Mouse (Mus musculus): Measurements from ENCODE around the gene Mras.

The Mras gene

GRCm38 (mm10) chr9:99411785-99412184, 25.4 kb downstream of the Mras start:
- DNase-seq (ENCODE audit: low spot score in 2 of 2), result no peak

DNA sequence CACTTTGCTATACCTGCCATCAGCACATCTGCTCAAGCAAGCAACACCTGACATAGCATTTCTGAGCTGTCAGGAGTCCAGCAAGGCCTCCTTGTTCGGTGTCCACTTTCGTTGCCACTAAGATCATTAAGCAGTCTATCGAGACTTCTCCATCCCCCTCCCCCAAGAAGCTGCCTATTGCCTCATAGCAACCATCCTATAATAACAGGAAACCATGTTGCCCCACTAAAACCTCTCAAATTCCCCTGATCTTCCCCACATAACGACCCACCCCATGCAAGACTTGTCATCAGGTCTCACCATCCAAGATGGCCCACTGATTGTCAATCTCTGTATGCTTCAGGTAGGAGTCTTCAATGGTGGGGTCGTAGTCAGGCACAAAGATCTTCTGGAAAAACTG, 26.1 kb downstream of the Mras start:
- DNase-seq (ENCODE audit: low spot score in 2 of 2), result no peak

DNA sequence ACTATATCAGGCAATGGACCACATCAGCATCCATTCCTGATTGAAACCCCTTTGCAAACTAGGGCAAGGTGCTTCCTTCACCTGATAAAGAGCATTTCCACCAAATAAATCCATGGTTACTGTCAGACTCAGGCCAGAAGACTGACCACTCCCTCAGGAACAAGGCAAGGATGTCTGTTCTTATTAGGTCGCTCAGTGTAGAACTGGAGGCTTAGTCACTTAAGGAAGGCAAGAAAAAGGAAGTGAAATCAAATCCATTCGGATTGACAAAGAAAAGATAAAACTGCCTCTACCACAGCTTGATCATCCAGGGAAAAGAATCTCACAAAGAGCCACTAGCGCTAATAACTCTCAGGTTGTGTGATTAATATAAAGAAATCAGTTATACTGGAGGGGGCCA, 27.9 kb downstream of the Mras start:
- no peak for DNase-seq (ENCODE audit: low spot score in 2 of 2)

GRCm38 (mm10) chr9:99401288-99401974, 35.8 kb downstream of the Mras start:
- no peak for DNase-seq (ENCODE audit: low spot score in 2 of 2)

DNA sequence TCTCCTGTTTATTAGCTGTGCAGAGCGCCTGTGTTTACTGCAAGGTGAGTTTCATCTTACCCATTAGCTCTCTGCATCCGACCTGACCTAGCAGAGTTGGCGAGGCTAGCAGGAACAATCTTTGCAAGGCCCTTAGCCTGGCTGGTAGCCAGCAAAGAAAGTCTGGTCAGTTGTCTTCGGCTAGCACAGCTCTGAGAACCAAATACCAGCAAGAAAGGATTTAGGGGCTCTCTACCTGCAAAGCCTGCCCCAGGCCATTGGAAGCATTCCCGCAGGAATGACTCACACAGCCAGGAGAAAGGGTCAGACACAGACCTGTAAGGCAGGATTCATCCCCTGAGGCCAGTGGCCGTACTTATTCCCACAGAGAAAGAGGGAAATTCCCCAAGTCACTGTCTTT, 36.4 kb downstream of the Mras start:
- DNase-seq (ENCODE audit: low spot score in 2 of 2), result no peak

GRCm38 (mm10) chr9:99397056-99397815, 39.9 kb downstream of the Mras start:
- DNase-seq (ENCODE audit: low spot score in 2 of 2), result no peak

GRCm38 (mm10) chr9:99394366-99394765, 42.8 kb downstream of the Mras start:
- DNase-seq (ENCODE audit: low spot score in 2 of 2), result no peak

DNA sequence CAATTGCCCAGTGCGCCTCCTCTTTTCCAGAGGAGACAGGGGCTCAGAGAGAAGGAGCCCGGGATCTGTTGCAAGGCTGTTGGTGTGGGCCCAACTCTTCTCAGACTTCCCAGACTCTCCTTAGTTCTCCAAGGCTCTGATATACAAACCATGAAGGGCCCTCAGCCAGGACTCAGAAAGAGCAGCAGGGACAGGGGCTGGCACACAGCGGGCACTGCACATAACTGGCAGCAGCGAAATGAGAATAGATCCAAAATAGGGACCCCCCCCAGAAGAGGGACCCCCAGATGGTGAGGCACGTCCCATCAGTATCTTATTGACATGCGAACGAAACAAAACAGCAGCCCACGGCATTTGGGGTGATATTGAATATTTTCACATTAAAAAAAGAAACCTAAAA, 44.0 kb downstream of the Mras start:
- no peak for DNase-seq (ENCODE audit: low spot score in 2 of 2)

DNA sequence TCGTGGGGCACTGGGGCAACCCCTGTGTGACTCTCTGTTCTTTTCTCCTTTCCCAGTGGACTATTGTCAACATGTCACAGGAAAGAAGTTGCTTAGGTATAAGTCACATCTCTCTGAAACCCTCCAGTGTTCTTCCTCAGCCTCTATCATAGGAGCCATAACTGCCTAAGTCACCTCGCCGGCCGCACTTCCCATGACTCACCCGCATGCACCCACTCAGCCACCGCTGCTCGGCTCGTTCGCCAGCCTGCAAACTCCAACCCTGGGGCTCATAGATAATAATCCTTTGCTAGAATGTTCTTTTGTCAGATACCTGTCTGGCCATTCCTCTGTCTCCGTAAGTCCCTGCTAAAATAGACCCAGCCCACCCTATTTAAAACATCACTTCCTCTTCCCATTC, 45.6 kb downstream of the Mras start:
- DNase-seq (ENCODE audit: low spot score in 2 of 2), result no peak

GRCm38 (mm10) chr9:99390716-99391115, 46.5 kb downstream of the Mras start:
- DNase-seq (ENCODE audit: low spot score in 2 of 2), result no peak

- no peak for DNase-seq (ENCODE audit: low spot score in 2 of 2)
These were observed 47.0 kb downstream of the Mras start for GRCm38 (mm10) chr9:99390201-99390600.

DNA sequence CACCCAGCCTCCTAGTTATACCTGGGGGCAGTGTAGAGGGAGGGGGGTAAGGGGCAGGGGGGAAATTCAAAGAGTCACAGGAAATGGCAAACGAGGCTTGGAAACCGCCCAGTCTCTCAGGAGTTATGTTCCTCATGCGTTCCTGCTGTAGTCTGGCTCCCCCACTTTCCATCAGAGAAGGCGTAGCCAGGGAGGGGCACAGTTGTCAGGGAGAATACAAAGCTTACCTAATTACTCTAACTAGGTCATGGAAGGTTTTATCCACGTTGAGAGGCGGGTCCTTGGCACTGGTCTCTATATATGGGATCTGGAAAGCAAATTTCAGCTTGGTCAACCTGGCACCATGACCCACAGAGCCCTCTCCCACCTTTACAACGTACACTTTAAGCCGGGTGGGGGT, 47.7 kb downstream of the Mras start:
- DNase-seq (ENCODE audit: low spot score in 2 of 2), result no peak

GRCm38 (mm10) chr9:99388856-99389255, 48.3 kb downstream of the Mras start:
- DNase-seq (ENCODE audit: low spot score in 2 of 2), result no peak

DNA sequence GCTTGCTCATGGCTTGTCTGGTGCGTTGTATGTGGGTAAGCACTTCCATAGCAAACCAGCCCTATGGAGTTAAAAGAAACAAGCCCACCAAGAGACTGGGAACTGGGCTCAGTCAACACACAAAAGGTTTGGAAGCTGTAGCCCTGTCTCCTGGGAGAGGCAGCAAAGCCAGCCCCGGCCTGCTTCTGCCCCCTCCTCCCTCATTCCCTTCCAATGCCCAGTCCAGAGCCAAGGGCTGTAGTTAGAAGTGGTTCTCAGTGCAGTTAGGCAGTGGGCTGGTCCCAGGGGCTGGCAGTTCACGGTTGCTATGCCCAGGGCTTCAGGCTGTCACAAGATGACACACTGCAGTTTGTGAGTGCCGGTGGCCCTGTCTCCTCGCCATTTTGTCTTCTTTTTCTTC, 49.1 kb downstream of the Mras start:
- no peak for DNase-seq (ENCODE audit: low spot score in 2 of 2)

- DNase-seq (ENCODE audit: low spot score in 2 of 2), result no peak
These were observed 54.6 kb downstream of the Mras start for GRCm38 (mm10) chr9:99382556-99382955.

GRCm38 (mm10) chr9:99379194-99379593, 58.0 kb downstream of the Mras start:
- no peak for DNase-seq (ENCODE audit: low spot score in 2 of 2)

DNA sequence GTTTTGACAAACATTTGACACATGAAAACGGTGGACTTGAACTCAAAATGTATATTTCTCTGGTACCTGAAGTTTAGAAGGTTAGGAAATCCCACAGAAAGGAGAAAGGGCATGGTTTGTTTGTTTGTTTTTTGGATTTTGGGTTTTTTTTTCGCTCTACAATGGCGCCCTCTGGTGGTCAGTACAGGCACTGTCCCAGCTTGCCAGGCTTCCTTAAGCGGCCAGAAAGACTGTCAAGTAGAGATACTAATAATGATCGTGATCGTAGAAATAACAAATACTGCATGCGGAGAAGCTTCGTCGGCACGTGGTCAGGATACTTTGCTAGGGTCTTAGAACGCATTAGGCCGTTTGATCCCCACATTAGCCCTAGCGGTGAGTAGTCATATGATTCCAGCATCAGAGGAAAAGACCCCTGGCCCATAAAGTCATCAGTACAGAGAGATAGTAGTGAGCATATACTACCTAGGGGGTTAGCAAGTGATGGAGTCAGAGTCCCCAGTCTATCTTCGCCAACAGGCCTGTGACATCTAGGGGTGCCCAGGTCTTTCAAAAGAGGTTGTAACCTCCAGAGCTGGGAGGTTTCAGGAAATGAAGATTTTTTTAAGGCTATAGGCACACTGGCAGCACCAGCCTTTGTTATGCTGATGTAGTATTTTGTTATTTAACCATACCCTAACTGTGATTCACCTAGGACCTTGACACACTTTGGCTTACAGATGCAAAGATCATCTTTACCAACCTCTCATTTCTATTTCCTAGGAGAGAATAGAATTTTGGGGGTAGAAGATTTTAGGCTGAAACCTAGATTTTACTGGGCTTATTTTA, 60.4 kb downstream of the Mras start:
- DNase-seq (ENCODE audit: low spot score in 2 of 2), result peak; percentile 38 to 64

DNA sequence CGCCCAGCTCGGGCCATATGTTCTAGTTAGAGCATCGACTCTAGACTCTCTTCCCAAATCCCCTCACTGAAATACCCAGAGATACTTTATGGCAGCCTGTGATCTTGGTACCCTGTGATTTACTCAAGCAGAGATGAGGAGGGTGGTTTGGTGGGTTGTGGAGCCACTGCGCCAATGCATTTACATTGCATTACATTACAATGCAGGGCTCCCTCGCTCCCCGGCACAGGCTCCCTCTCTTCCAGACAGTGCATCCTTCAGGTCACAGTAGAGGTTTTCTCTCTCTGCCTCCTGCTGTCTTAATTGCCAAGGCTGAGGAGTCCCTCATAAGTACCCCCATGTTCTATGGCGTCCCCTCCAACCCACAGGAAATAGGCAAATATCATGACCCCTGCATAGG, 68.8 kb downstream of the Mras start:
- no peak for DNase-seq (ENCODE audit: low spot score in 2 of 2)

GRCm38 (mm10) chr9:99365906-99366305, 71.3 kb downstream of the Mras start:
- DNase-seq (ENCODE audit: low spot score in 2 of 2), result no peak

DNA sequence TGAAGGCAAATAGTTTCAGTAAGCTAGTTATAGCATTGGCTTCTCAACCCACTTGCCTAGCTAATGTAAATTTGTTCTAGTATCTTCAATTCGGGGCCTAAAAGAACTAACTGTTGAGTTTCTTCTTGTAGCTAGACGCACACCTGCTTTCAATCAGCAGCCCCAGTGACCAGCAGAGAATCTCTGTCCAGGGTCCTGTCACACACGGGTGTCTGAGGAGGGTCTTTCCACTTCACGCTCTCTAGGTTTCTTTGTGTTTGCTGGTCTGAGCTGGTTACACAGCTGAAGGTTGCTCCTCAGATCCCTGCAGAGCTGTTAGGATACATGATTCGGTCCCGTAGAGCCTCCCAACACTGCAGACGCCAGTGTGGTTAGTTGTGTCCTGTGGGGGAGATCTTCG, 74.1 kb downstream of the Mras start:
- DNase-seq (ENCODE audit: low spot score in 2 of 2), result no peak

DNA sequence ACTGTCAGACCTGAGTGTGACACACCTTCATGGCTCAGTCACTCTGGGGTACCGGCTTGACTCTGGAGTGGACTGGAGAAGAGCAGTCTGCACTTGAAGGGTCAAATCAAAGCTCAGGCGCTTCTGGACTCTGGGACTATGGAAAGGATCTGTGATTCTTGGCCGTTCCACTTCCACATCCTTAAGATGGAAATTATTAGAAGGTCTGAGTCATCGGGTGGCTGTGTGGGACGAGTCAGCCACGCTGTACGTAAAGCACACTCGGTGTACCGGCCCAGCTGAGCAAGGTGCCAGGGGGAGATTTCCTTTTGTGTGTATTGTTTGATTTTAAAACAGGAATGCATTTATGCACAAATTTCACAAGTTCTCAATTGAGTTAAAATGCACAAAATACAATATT, 75.2 kb downstream of the Mras start:
- DNase-seq (ENCODE audit: low spot score in 2 of 2), result no peak

GRCm38 (mm10) chr9:99359012-99359411, 78.2 kb downstream of the Mras start:
- no peak for DNase-seq (ENCODE audit: low spot score in 2 of 2)
